Mouse (Mus musculus): ENCODE data around the gene Irf2.

The Irf2 gene

DNA sequence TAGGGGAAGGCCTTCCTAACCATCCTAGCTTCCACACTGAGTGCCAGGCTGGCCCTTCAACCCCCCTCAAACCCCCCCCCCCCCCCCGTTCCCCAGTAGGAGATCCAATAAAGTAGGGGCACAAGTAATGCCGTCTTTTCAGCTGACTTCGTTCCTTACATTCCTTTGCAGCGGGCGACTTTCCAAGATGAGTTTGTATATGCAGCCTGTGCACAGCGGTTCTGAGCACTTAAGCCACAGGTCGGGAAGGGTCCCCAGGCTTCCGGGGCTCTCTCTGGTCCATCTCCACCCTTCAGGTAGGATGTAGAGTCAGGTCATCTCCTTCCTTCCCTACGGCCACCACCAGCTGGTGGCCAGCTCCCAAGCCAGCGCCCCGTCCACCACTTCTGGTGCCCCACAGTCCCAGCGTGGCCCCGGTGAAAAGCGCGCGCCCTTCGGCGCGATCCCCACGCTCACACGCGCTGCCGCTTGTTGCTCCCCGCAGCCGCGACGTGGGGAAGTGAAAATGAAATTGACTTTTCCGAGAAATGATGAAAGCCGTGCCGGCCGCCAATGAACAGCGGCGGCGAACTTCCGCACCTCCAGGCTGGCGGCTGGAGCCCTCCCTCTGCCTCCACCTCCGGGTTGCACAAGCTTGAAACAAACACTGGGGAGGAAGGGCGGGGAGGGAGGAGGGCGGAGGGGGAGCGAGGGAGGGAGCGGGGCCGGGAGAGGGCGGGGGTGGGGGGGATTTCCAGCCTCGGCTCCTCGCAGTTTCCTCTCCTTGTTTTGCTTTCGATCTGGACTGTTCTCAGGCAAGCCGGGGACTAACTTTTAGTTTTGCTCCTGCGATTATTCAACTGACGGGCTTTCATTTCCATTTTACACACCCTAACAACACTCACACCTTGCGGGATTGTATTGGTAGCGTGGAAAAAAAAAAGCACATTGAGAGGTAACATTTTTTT is at the start of gene Irf2:
TSS of gene Irf2 (plus strand) at position 730 of the 947 bp plus-strand sequence.
- DNase-seq (ENCODE audit: low spot score in 2 of 2): peak; percentile 89 to 91

DNA sequence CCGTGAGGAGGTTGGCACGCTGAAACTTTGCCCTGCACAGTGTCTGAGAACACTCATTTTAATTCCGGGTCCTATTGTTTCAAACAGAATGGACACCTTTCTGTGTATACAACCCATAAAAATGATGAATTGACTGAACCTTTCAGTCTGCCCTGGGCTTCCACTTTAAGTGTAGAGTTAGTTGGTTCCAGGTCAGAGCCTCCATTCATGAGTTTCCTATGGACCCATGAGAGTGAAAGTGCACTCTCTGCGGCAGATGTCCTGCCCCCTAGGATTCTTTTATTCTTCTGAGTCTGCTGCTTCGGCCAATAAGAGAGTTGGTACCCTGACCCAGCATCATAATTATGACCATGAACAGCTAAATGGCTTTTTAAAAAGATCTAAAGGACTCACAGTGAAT is 49.4 kb upstream of the Irf2 start:
- no peak for DNase-seq (ENCODE audit: low spot score in 2 of 2)

DNA sequence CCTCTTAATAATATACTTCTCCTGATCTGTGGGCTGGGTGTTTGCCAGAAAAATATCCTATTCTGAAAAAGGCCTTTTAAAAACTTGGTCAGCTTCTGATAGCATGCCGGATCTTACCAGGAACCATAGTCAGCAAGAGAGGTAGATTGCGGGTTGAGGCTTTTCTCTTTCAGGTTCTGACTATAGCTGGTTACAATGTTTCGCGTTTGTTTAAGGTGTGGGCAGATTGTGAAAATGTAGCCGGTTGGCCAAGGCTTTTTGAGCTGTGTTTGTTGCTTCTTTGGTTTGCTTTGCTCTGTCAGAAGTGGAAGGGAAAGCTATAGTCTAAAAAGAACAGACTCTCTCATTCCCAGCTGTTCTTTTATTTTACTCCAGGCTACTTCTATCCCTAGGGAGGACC is 49.0 kb upstream of the Irf2 start:
- DNase-seq (ENCODE audit: low spot score in 2 of 2): no peak

DNA sequence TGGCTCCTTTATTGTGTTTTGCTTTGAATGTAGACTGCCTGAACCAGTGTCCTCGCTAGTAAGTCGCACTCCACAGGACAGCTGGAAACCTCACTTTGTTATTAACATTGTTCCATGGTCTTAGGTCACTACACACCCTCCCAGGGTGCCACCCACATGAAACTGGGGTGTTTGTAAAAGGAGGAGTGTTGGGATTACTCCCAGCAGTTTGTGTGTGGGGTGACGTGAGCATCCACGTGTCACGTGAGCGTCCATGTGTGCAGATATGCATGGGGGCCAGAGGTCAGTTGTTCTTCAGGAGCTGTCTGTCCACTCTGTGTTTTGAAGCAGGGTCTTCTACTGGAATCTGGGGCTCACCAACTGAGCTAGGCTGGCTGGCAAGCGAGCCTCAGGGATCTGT is 48.2 kb upstream of the Irf2 start:
- no peak for DNase-seq (ENCODE audit: low spot score in 2 of 2)

DNA sequence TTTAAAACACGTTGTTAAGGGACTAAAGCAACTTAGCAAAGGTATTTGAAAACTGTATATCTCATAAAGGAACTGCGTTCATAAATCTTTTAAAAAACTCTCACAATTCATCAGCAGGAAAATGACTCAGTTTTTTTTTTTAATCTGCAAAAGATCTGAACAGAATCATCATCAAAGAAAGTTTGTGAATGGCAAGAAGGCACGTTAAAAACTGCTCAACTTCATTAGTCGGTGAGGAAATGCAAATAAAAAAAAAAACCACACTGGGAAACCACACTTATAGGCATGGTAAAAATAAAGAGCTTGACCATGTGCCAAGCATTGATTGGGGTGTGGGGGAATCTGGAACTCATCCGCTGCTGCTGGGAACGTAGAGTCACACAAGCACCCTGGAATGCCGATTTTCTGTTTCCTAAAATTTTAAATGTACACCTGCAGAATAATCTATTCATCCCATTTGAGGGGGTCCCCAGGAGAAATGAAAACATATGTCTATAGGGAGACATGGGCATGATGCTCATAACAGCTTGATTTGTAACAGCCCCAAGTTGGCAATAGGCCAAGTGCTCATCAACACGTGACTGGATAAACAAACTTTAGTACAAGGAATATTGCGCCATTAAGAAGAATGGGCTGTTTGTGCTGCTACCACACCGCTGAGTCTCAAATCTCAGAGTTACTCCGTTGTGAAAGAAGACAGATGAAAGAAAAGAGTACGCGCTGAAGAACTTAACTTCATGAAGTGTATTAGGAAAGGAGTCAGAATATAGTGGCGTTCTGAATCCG is 43.1 kb upstream of the Irf2 start:
- no peak for DNase-seq (ENCODE audit: low spot score in 2 of 2)

DNA sequence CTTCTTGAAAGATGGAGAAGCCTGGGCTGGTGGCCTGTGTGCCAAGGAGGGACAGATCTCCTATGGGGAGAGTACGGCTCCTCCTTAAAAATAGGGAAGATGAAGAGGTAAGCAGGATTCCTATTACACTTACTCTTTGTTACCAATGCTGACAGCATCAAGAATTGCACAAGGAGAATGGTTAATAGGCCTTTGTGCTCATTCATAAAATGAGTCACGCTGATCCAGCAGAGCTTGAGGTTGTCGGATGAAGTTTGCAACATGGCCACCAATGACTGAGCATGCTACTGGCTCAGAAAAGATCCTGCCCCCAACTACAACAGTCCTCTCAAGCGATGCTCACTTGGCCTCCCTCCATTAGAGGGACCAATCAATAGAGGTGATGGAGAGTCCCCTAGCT is 42.0 kb upstream of the Irf2 start:
- DNase-seq (ENCODE audit: low spot score in 2 of 2): no peak

DNA sequence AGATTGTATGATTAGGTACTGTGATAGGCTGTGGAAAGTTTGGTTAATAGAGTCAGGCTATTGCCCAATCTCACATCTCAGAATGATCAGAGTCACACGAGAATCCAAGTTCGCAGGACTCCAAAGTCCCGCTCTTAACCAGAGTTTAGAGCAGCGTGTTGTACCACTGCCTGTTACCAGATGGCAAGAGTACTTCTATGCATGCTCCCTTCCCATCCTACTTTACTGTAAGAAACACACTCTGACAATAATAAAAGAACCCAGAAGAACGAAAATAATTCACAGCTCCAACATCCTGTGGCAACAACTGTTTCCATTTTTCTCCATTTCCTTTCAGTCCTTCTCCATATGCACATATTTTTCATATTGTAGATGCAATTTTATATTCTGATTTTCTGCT is 41.4 kb upstream of the Irf2 start:
- DNase-seq (ENCODE audit: low spot score in 2 of 2): no peak

DNA sequence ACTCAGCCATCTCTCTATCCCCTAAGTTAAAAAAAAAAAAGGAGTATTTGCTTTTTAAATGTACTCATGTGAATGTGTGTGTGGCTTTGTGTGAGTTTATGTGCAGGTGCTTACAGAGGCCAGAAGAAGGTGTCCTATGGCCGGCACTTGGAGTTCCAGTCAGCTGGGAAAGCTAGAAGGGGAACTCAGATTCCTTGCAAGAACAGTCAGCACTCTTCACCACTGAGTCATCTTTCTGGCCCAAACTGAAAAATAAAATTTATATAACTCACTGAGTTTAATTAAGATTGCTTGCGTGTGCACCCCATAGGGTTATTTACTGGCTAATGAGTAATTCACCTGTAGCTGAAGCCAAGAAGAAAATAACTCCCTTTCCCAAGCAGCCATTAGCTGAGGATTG is 34.4 kb upstream of the Irf2 start:
- no peak for DNase-seq (ENCODE audit: low spot score in 2 of 2)

DNA sequence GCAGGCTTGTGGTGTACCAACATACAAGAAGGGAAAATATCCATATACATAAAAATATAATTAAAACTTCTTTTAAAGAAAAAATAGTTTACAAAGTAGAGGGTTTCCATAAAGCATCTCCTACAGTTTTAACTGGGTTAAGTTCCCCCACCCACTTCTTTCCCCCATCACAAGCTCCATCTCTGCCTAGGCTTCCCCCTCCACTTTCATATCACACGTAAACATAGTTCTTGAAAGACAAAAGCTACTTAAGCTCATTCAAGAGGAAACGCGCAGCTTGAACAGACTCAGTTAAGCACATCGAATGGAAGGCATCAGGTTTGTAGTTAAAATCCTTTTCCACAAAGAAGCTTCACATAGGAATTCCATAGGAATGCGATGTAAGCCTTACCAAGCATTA is 32.8 kb upstream of the Irf2 start:
- DNase-seq (ENCODE audit: low spot score in 2 of 2): no peak

DNA sequence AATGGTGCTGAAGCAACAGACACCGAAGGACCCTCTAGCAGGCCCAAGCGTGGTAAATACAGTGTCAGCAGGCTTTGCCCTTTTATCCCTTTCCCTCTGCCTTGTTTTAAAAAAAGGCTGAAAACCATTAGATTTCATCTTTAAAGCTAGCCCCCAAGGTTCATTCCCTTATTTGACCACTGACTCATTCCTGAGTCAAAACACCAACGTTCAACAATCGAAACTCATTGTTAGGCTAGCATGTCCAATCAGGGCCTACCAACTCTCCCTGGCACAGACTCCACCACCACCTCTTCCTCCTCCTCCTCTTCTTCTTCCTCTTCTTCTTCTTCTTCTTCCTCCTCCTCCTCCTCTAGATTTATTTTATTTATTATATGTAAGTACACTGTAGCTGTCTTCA is 30.2 kb upstream of the Irf2 start:
- no peak for DNase-seq (ENCODE audit: low spot score in 2 of 2)

DNA sequence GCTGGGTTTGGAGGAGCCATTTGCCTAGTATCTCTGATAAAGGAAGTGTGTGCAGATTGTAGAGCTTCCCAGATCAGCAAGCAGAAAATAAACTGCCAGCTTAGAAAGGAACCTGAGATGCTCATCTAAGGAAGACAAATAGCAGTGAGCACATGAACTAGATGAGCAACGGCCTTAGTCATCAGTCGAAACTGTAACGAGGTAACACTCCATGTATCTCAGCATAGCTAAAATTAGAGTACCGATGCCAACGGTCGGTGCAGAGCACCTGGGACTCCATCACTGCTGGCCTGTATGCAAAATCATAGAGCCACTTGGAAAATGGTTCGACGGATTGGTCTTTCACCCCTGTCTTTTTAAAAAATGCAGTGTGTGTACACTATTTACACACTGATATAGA is 29.2 kb upstream of the Irf2 start:
- no peak for DNase-seq (ENCODE audit: low spot score in 2 of 2)

DNA sequence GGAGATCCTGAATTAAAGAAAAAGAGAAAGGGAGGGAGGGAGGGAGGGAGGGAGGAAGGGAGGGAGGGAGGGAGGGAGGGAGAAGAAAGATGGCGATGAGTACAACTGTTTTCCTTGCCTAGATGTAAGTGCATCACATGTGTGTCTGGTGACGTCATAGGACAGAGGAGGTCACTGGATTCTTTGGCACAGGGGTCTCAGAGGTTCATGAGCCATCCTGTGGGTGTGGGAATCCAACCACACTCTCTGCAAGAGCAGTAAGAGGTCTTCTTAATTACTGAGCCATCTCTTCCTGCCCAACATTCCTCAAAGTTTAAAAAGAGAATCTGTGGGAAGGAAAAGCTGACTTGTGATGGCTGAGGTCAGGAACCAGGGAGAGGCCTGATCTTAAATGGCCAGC is 28.0 kb upstream of the Irf2 start:
- DNase-seq (ENCODE audit: low spot score in 2 of 2): no peak

DNA sequence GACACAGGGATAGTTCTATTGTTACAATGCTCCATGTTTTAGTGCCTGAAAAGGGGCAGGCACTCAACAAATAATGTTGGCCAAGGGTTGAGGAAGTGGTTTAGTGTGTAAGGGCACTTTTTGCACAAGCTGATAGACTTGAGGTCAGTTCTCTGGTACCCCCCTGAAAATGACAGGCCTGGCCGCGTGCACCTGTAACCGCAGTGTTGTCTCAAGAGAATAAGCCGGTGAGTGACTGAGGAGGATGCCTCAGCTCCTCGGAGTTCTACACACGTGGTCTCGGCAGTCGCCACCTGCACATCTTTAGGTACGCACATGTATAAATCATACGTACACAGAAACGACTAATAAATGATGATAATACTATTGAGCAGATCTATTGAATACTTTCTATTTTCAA is 26.4 kb upstream of the Irf2 start:
- DNase-seq (ENCODE audit: low spot score in 2 of 2): no peak

DNA sequence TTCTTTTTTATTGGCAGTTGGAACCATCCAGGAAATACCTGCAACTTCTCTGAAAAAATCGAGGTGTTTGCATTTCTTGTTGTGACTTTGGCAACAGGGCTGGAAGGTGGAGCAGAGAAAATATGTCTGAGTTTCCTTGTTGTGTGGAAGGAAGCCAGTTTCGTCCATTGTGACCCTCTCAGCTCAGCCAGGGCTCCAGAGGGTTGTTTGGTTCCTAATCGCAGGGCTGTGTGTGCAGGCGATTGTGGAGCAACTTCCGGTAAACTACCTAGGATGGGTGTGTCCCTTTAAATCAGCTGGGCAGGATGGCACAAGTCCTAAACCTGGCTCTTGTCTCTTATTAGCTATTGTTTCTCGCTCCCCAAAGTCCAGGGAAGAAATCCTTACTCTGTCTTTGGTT is 25.7 kb upstream of the Irf2 start:
- no peak for DNase-seq (ENCODE audit: low spot score in 2 of 2)

DNA sequence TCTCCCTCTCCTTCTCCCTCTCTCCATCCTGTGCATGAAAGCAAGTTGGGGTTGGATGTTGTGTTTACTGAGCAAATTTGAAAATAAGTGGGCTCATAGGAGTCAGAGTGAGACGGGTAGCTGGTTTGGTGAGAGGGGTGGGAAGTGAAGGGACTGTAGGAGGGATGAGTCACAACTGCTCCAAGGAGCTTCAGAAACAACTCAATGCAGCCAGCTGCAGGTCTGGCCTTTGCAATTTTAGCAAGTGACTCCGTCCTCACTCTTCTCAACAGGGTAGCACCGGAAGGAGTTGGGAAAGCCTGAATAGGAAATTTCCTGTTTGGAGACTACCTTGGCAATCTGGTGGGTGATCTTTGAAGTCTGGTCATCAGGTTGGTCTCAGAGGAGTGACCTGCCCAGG is 25.1 kb upstream of the Irf2 start:
- no peak for DNase-seq (ENCODE audit: low spot score in 2 of 2)

DNA sequence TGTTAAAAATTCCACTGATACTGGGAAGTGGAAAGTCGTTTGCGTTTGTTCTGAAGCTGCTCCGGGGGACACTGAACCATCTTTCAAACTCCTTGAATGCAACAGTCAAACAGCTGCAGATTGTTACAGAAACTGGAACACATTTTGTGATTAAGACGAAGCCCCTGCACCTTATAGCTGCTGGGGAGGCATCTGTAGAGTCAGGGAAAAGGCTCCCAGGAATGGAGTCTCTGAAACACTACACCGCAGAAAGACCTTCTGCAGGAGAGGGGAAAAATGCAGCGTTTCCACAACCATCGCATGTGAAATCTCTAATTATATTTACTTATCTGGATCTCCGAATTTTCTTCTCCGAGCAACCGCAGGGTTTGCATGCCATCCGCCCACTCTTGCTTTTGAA is 23.1 kb upstream of the Irf2 start:
- DNase-seq (ENCODE audit: low spot score in 2 of 2): no peak

DNA sequence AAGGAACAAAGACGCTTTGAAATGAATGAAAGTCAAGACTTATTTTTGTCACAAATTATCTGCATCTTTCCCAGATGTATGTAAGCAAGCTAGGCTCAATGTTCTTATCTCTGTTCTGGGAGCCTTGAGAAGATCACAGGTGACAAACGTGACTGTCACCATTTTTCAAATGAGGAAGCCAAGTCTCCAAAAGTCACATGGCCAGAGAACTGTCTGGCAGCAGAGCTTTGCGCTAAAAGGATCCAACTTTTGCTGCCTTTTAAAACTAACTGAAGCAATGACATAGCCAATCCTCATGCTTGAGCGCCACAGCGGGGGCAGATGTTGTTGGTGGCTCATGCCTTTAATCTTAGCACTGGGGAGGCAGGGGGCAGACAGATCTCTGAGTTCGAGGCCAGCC is 22.4 kb upstream of the Irf2 start:
- no peak for DNase-seq (ENCODE audit: low spot score in 2 of 2)

DNA sequence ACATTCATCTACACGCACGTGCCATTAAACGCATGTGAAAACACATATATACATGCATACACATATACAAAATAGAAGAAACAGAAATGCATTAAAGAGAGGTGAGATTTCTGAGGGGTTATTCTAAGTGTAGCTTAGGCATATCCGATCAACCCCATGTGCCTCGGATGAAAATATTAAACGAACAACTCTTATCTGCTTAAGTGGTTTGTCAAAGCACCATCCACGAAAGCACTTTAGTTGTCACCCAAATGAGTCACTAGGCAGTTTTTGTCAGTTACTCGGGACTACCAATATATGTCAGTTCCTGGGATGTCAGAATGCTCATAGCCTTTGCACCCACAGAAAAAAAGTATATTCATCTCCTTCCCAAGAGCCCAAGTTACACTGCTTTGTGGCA is 21.2 kb upstream of the Irf2 start:
- DNase-seq (ENCODE audit: low spot score in 2 of 2): no peak

DNA sequence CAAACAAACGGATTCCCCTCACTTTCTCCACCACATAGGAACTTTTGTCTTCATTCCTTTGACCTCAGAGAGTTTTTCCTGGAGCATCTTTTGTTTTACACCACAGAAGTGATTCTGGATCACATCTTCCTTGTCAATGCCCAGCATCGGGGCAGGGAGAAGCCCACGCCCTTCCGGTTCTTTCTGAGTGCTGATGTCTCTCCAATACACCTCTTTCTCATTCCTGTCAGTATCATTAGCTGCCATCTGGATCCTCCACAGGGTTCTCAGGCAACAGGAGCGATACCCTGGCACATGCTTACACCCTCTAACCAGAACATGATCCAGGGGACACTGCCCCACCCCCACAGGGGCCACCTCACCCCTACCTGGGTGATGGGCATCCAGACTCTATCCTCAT is 20.8 kb upstream of the Irf2 start:
- DNase-seq (ENCODE audit: low spot score in 2 of 2): no peak

DNA sequence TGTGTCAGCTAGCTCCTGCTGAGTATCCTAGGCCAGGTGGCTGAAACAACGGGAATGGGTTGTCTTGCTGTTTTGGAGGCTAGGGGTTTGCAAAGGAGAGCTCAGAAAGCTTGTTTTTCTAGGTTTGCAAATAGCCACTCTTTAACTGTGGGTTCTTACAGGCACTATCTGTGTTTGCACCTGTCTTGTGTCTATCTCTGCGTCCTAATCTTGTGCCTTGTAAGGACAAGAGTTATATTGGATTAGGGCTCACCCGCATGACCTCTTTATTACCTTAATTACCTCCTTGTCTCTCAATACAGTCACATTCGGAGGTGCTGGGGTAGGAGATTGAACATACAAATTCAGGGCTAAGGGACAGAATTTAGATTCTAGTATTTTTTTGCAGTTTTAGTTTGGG is 18.9 kb upstream of the Irf2 start:
- no peak for DNase-seq (ENCODE audit: low spot score in 2 of 2)

DNA sequence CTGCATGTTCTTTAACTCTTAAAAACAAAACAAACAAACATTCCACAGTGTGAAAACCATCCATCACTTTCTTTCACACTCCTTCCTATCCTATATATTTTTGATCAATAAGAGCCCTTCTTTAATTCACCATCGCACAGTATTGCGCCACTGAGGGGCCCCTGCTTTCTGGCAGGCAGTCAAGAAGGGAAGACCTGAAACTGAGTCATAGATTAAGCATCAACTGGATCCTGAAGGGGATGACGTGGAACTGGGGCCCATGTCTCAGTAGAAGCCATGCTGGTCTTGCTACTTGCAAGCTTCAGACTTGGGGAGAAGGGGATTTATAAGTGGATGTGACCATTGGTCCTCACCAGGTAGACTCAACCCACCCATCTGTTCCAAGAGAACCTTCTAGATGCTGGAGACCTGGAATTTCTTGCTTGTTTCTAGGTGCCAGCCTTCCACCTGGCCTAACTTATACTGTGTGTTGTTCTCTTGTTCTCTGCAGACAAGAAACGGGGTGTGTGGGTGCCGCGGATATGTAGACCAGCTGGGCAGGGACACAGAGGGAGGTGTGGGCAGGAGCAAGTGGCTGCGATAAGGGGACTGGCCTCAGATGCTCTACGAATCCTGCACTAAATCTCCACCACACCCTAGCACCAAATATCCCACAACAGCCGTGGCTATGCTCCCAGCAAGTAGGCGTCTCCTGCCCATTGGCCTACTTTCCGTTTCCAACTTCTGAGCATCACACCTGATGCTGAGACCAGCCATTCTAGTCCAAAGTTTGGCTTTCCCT is 18.3 kb upstream of the Irf2 start:
- no peak for DNase-seq (ENCODE audit: low spot score in 2 of 2)

DNA sequence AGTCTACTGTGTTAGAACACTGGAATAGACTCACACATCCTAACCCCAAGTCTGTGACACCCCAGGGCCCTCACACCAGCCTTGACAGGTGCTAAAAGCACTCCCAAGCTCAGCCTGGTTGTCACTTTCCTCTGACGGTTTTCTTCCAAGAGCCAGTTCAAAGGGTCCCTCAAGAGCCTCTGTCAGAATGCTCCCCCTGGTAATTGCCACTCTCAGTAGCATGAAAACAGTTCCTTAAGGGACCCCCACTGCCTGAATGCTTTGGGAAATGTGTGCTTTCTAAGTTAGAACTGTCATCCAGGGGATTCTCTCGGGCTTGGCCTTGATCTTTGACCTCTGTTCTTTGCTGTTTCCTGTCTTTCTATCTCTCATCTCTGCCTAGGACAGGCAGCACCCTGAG is 17.0 kb upstream of the Irf2 start:
- peak; percentile 37 to 41 for DNase-seq (ENCODE audit: low spot score in 2 of 2)

Measured in thymus, postnatal 10 days (tissue).